Mouse (Mus musculus) ES-E14 (cell line): ENCODE data around the gene Krtap16-1. TPM values are rescaled to one million over a fixed set of nuclear protein-coding genes. Genes with fewer than 3 reads are reported as not detected.

Experiments
- DNase-seq: peaks from one replicate; pipeline ENCODE4 v3.0.0-alpha.2; 2013; ENCODE audit warnings: low read depth, low spot score
- H3K27ac ChIP-seq: 2 replicates; pipeline ENCODE4 v1.5.1; 2012; ENCODE audit warnings: low read depth, mild to moderate bottlenecking, low read length, moderate library complexity, mixed read lengths; ENCODE audit not compliant: poor library complexity, insufficient read depth, severe bottlenecking
- H3K36me3 ChIP-seq: 2 replicates; pipeline ENCODE4 v1.6.1; 2012; ENCODE audit warnings: mild to moderate bottlenecking, low read length, moderate library complexity, mixed read lengths; ENCODE audit not compliant: control insufficient read depth, poor library complexity, insufficient read depth, severe bottlenecking
- H3K4me1 ChIP-seq, 2 experiments: fragments of 150-350 bp in 1 of 2; sonication (generic) in 1 of 2; 2 replicates each; pipeline ENCODE4 v1.6.1; 2012; ENCODE audit warnings: low read length in 2 of 2, mild to moderate bottlenecking in 1 of 2, mixed read lengths in 1 of 2; ENCODE audit not compliant: control insufficient read depth in 2 of 2, insufficient read depth in 2 of 2, poor library complexity in 1 of 2
- H3K4me3 ChIP-seq, 2 experiments: fragments of 150-350 bp in 1 of 2; sonication (generic) in 1 of 2; 2 replicates each; pipeline ENCODE4 v1.5.1; 2012; ENCODE audit warnings: low read length in 2 of 2, low read depth in 1 of 2, mild to moderate bottlenecking in 1 of 2, mixed read lengths in 1 of 2; ENCODE audit not compliant: insufficient read depth in 1 of 2, poor library complexity in 1 of 2, severe bottlenecking in 1 of 2
- H3K9ac ChIP-seq: 2 replicates; pipeline ENCODE4 v1.6.1; 2012; ENCODE audit warnings: low read depth, mild to moderate bottlenecking, low read length, mixed read lengths; ENCODE audit not compliant: poor library complexity, insufficient read depth, severe bottlenecking
- H3K9me3 ChIP-seq: fragments of 150-350 bp; sonication (generic); 2 replicates; pipeline ENCODE4 v1.6.1; 2012; ENCODE audit warnings: low read depth, mild to moderate bottlenecking, low read length; ENCODE audit not compliant: control insufficient read depth, insufficient read depth
- CHD2 ChIP-seq: IDR thresholded peaks from 2 replicates; pipeline ENCODE4 v1.6.1; 2014; ENCODE audit warnings: mild to moderate bottlenecking, low read depth, low read length, inconsistent platforms
- HCFC1 ChIP-seq: IDR thresholded peaks from 2 replicates; pipeline ENCODE4 v1.6.1; 2012; ENCODE audit warnings: low read length, inconsistent platforms, borderline replicate concordance; ENCODE audit not compliant: insufficient read depth
- MAFK ChIP-seq: IDR thresholded peaks from 2 replicates; pipeline ENCODE4 v1.6.1; 2014; ENCODE audit warnings: mild to moderate bottlenecking, low read depth, low read length, inconsistent platforms; ENCODE audit not compliant: insufficient read depth
- ZC3H11A ChIP-seq: IDR thresholded peaks from 2 replicates; pipeline ENCODE4 v1.6.1; 2012; ENCODE audit warnings: low read depth, mild to moderate bottlenecking, inconsistent platforms, low read length, borderline replicate concordance
- ZNF384 ChIP-seq: IDR thresholded peaks from 2 replicates; pipeline ENCODE4 v1.6.1; 2012; ENCODE audit warnings: low read depth, low read length, inconsistent platforms
- in situ Hi-C, 2 experiments: fragments of 600-800 bp; cut with MboI; formaldehyde crosslinking; loops; one replicate each; pipeline ENCODE4 v1.15.1; 2025; ENCODE audit warnings: low sequenced_read_pairs in 2 of 2, inconsistent platforms in 1 of 2; ENCODE audit not compliant: unreplicated experiment in 2 of 2
- total RNA-seq: library from RNA; depleted of rRNA; stranded (reverse); fragments of 300-350 nt; gene quantifications from 2 replicates; pipeline ENCODE4 v1.2.3, GENCODE M21; 2012; rRNA removed

Gene Krtap16-1
- not detected in 2 replicates for total RNA-seq

DNA sequence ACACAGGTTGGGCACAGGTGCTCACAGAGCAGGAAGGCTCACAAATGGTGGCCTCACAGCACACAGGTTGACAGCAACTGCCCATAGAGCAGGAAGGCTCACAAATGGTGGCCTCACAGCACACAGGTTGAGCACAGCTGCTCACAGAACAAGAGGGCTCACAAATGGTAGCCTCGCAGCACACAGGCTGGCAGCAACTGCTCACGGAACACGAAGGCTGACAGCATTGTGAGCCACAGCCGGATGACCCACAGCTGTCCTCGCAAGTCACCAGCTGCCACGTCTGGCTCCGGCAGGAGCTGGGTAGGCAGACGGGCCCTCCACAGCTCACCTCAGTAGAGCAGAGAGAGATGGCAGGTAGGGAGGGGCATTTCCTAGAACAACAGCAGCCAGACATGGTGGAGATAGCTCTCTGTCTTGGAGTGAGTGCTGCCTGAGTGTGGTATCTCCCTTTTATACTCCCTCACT is at the start of gene Krtap16-1:
Gene Krtap16-1 (minus strand): TSS at position 418 of the 468 bp plus-strand sequence.
- in situ Hi-C loops = no loop called here
- Histone ChIP-seq H3K9ac (no peak within 1 kb of the TSS), H3K36me3 (no peaks in the 10 kb centered on the region), H3K4me1 (no peaks in the 10 kb centered on the region), H3K27ac (no peak within 1 kb of the TSS), H3K4me3 (no peak within 1 kb of the TSS), H3K9me3 (no peaks in the 10 kb centered on the region)
- DNase-seq = no peak
- TF ChIP-seq HCFC1 (no peak), ZC3H11A (no peak), CHD2 (no peak), MAFK (no peak), ZNF384 (no peak)

DNA sequence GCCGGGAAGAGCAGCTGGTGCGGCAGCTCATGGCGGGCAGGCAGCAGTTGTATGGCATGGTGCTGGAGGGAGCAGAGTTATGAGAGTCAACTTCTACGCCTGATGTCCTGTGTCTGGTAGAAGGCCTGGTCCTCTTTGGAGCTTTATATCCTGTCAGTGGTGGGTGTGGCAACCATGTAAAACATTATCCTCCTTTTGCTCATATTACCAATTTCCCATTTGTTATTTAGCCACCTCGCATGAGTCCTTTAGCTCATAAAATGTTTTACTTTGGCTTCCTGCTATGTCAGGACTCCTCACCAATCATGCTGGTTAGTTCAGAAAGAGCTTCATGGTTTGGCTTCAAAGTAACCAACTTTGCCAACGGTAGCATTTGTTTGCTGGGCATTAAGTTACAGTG is 43.4 kb upstream of the Krtap16-1 start, which contains the start of gene Krt33b:
Gene Krt33b (minus strand): TSS at position 101 of the 400 bp plus-strand sequence.
- in situ Hi-C loops = no loop called here
- no peak for DNase-seq

DNA sequence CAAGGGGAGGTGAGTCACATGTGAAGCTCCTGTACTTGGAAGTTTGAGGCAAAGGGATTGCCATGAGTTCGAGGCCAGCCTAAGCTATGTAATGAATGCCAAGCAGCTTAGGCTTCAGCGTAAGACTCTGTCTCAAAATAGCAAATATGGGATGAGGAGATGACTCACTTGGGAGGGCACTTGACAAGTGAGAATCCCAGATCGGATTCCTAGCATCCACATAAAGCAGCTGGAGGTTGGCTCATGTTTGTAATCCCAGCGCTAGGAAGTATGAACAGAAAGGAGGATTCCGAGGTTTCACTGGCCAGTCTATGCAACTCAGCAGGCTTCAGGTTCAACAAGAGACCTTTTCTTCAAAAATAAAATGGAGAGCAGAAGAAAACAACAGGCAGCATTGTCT is 35.0 kb upstream of the Krtap16-1 start:
- in situ Hi-C loops = no loop called here
- Histone ChIP-seq H3K4me1 (no peaks in the 10 kb centered on the region), H3K9me3 (no peaks in the 10 kb centered on the region), H3K9ac (no peak overlapping the region), H3K4me3 (no peak overlapping the region), H3K36me3 (no peaks in the 10 kb centered on the region), H3K27ac (no peak overlapping the region)
- DNase-seq = no peak
- TF ChIP-seq HCFC1 (no peak), ZC3H11A (no peak), MAFK (no peak), CHD2 (no peak), ZNF384 (no peak)

More for the DNA sequence above, 43.4 kb upstream of the Krtap16-1 start, which contains the start of gene Krt33b:
- H3K36me3 ChIP-seq = no peaks in the 10 kb centered on the region
- no peak within 1 kb of the TSS for H3K4me3 ChIP-seq
- no peaks in the 10 kb centered on the region for H3K9me3 ChIP-seq
- no peak within 1 kb of the TSS for H3K9ac ChIP-seq
- H3K4me1 ChIP-seq = no peaks in the 10 kb centered on the region
- no peak within 1 kb of the TSS for H3K27ac ChIP-seq
- no peak for TF ChIP-seq ZC3H11A
- TF ChIP-seq HCFC1 = no peak
- no peak for TF ChIP-seq ZNF384
- no peak for TF ChIP-seq MAFK
- TF ChIP-seq CHD2 = no peak

DNA sequence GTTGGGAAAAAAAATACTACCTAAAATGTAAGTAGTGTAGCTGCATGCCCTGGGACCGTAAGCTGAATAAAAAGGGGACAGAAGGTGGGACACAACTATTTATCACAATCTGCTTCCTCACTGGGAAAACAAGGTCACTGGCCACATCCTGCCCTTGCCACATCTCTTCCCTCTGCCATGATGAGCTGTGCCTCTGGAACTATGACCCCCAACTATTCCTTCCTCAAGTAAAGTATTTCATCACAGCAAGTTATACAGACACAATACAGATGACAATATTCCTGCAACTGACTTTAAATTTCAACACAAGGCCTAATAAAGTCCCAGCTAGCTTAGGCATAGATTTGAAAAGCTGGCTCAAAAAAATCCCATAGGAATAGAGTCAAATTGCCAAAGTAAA is 33.1 kb upstream of the Krtap16-1 start:
- DNase-seq = no peak

DNA sequence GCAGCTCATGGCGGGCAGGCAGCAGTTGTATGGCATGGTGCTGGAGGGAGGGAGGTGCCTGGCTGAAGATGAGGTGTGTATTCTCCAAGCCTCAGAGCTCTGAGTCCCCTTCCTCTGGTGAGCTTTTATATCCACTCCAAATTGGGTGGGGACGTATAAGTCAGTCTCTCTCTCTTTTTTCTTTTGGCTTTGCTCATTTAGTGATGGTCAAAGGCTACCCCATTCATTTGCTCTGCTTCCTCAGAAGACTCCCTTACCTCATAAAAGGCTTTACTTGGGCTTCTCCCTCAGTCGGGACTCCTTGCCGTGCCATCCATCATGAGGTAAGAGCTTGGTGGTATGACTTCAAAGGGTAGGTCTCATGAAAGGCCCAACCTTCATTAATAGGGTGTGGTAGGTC is 29.7 kb upstream of the Krtap16-1 start, which contains the start of gene Krt33a:
Gene Krt33a (minus strand): TSS at position 101 of the 400 bp plus-strand sequence.
- in situ Hi-C loops = no loop called here
- Histone ChIP-seq H3K27ac (no peak within 1 kb of the TSS), H3K4me3 (no peak within 1 kb of the TSS), H3K9ac (no peak within 1 kb of the TSS), H3K9me3 (no peaks in the 10 kb centered on the region), H3K4me1 (no peaks in the 10 kb centered on the region), H3K36me3 (no peaks in the 10 kb centered on the region)
- TF ChIP-seq ZC3H11A (no peak), ZNF384 (no peak), HCFC1 (no peak), MAFK (no peak), CHD2 (no peak)
- no peak for DNase-seq

More for the DNA sequence above, 33.1 kb upstream of the Krtap16-1 start:
- Histone ChIP-seq H3K9ac (no peak overlapping the region), H3K4me1 (no peaks in the 10 kb centered on the region), H3K27ac (no peak overlapping the region), H3K9me3 (no peaks in the 10 kb centered on the region), H3K36me3 (no peaks in the 10 kb centered on the region), H3K4me3 (no peak overlapping the region)
- no peak for TF ChIP-seq CHD2
- no peak for TF ChIP-seq ZNF384
- in situ Hi-C loops = no loop called here
